Mouse (Mus musculus): ENCODE measurements at regions not wholly inside any gene's neighbourhood (a gene's known extent, or its start where the extent isn't known, plus 50 kb on each side); places are given as distances from the start of the nearest gene placed in this dataset.

DNA sequence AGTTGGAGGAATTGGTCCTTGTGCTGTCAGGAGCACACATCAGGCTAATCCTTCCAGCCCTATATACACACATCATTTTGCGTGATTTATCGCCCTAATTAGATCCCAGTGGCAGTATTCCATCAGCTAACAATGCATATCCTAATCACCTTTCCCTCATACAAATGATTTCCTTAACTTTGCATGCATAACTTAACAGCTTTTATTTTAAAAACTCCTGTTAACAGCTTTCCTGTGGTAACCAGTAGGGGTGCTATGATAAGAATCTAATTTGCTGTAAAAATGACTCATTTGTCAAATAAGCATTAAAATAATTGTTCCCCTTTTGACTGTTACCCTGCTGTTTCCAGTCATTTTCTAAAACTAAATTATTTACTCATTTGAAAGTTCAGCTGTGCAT, 401.4 kb upstream of the Meis1 start:
- TF ChIP-seq POLR2A (IDR thresholded peaks at IDR 0.05; ENCODE audit: borderline replicate concordance, control insufficient read depth, low read depth, low read length), result no peak
- TF ChIP-seq CTCF (IDR thresholded peaks at IDR 0.05; ENCODE audit: control insufficient read depth, insufficient read depth, low read length), result no peak
- no peaks in the 10 kb centered on the region for H3K4me1 ChIP-seq (ENCODE audit: control insufficient read depth, insufficient read depth, low read length)
- H3K4me3 ChIP-seq (replicated peaks; ENCODE audit: control insufficient read depth, low read depth, low read length), result no peak overlapping the region
- H3K27ac ChIP-seq (ENCODE audit: control insufficient read depth, insufficient read depth, low read depth, low read length, poor library complexity), result no peak overlapping the region
- WGBS, result 70% methylated on average over 2 of the region's 2 CpGs

DNA sequence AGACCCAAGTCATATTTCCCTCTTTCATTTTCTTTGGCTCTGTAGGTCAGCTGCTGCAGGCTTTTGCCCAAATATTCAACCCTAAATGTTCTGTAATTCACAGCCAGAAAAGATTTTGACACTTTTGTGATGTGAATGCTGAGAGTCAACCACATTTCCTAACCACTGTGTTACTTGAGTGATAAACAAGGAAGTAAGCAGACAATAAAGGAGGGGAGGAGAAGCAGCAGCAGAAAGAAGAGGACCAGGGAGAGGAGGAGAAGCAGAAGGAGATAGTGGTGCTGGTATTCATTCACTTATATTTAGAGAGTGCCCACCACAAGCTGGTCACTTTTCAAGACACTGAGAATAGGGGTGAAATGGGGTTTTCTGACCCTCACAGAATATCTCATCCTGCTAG, 404.5 kb upstream of the Meis1 start:
- no peak overlapping the region for H3K4me3 ChIP-seq (replicated peaks; ENCODE audit: control insufficient read depth, low read depth, low read length)
- TF ChIP-seq CTCF (IDR thresholded peaks at IDR 0.05; ENCODE audit: control insufficient read depth, insufficient read depth, low read length), result no peak
- no peak for TF ChIP-seq POLR2A (IDR thresholded peaks at IDR 0.05; ENCODE audit: borderline replicate concordance, control insufficient read depth, low read depth, low read length)
- no peak overlapping the region for H3K27ac ChIP-seq (ENCODE audit: control insufficient read depth, insufficient read depth, low read depth, low read length, poor library complexity)
- no peaks in the 10 kb centered on the region for H3K4me1 ChIP-seq (ENCODE audit: control insufficient read depth, insufficient read depth, low read length)

DNA sequence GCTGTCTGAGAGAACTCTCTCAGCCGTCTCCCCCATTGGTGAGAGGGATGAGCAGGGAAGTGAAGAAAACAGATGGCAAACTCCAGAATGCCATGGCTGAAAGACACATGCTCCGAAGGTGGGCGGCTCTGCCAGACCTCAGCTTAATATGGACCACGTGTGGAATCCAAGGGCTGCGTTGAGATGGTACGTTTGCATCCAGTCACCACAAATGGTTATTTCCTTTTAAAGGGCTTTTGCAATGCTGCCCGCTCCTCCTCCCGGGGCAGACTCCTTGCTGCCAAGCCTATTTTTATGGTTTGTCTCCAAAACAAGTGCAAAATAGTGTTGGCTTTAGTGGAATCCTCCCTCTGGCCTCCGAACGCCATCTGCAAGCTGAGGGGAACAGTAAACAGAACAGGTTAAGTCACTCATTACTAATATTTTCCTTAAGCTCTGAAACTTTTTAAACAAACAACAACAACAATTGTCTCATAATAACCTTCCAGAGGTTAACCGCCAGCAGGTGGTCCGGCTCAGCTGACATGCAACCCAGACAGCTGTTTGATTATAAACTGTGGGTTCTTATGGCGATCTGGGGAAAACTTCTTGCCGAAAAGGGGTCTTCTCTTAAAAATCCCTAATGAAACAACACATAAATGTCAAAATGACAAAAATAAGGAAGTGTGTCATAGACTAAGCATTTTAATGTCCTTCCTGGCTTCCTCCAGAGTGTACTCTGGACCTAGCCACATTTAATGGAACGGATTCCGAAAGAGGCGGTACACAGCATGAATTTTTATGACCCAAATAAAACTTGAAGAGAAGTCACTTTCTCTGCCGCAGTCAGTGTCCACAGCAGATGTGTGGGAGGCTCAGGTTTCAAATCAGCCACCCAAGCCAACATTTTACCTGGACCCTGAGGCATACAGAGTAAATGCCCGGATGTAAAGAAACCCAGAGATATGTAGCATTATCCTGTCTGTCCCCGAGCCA, 405.3 kb upstream of the Meis1 start:
- TF ChIP-seq POLR2A (IDR thresholded peaks at IDR 0.05; ENCODE audit: borderline replicate concordance, control insufficient read depth, low read depth, low read length), result no peak
- no peak for TF ChIP-seq CTCF (IDR thresholded peaks at IDR 0.05; ENCODE audit: control insufficient read depth, insufficient read depth, low read length)
- WGBS, result 64% methylated on average over 20 of the region's 20 CpGs

DNA sequence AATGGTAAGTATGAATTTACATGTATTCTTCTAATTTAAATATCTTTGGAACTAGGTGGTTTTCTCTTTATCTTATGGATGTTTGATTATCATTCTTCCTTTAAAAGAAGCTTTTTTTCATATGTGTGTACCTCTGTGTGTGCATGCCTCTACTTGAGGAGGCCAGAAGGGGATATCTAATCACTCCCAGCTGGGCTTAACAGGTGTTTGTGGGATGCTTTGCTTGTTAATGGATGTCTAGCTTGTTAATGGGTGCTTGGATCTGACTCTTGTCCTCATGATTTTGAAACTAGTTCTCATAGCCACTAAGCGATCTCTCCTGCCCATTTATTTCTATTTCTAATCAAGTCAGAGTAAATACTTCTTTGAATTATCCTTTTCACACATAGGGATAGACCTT, 408.8 kb upstream of the Meis1 start:
- Histone ChIP-seq H3K27ac (ENCODE audit: control insufficient read depth, insufficient read depth, low read depth, low read length, poor library complexity) (no peak overlapping the region), H3K4me1 (ENCODE audit: control insufficient read depth, insufficient read depth, low read length) (no peaks in the 10 kb centered on the region), H3K4me3 (replicated peaks; ENCODE audit: control insufficient read depth, low read depth, low read length) (no peak overlapping the region)
- 80% methylated on average over 1 of the region's 1 CpGs for WGBS
- TF ChIP-seq POLR2A (IDR thresholded peaks at IDR 0.05; ENCODE audit: borderline replicate concordance, control insufficient read depth, low read depth, low read length) (no peak), CTCF (IDR thresholded peaks at IDR 0.05; ENCODE audit: control insufficient read depth, insufficient read depth, low read length) (no peak)

More for the DNA sequence above, 405.3 kb upstream of the Meis1 start:
- no peaks in the 10 kb centered on the region for H3K4me1 ChIP-seq (ENCODE audit: control insufficient read depth, insufficient read depth, low read length)
- H3K27ac ChIP-seq (ENCODE audit: control insufficient read depth, insufficient read depth, low read depth, low read length, poor library complexity), result no peak overlapping the region
- H3K4me3 ChIP-seq (replicated peaks; ENCODE audit: control insufficient read depth, low read depth, low read length), result no peak overlapping the region

DNA sequence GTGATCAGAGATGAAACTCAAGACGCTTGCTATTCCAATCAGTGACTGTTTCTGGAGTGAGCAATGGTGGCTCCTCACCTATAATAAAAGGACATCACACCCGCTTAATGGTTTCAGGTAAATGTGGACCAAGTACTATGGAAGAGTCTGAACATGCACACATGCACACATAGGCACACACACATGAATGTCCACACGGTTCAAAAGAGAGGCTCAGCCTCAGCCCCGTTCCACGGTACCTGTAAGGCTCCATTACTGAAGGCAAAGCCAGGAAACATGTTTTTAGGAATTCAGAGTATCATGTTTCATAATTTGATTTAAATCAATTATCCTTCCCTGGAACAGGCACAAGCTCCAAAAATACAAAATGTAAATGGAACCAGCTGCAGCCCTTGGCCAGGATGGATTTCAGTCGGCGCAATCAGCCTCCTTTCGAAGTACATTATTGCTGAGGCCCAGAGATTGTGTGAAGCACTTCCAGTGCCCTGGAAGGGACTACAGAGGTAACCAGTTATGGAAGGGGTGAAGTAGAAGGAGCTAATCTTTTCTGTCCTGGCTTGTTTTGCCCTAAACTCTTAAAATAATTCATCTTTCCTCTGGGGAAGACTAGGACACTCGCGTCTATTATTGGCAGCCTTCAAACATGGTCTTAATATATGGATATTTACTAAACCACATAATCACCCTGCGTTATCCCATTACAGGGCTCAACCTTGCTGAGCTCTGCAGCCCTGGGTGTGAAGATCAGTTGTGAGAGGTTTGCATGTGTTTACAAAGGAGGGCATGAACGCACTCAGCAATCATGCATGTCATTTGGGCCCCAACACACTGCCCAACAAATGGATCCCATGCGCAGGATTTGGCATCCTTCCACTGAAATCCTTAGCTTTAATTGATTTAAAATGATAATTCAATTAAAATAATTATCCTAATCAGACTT, 415.2 kb upstream of the Meis1 start:
- H3K4me3 ChIP-seq (replicated peaks; ENCODE audit: control insufficient read depth, low read depth, low read length), result no peak overlapping the region
- no peak overlapping the region for H3K27ac ChIP-seq (ENCODE audit: control insufficient read depth, insufficient read depth, low read depth, low read length, poor library complexity)
- 87% methylated on average over 13 of the region's 13 CpGs for WGBS
- no peak for TF ChIP-seq CTCF (IDR thresholded peaks at IDR 0.05; ENCODE audit: control insufficient read depth, insufficient read depth, low read length)
- no peak for TF ChIP-seq POLR2A (IDR thresholded peaks at IDR 0.05; ENCODE audit: borderline replicate concordance, control insufficient read depth, low read depth, low read length)
- no peaks in the 10 kb centered on the region for H3K4me1 ChIP-seq (ENCODE audit: control insufficient read depth, insufficient read depth, low read length)

DNA sequence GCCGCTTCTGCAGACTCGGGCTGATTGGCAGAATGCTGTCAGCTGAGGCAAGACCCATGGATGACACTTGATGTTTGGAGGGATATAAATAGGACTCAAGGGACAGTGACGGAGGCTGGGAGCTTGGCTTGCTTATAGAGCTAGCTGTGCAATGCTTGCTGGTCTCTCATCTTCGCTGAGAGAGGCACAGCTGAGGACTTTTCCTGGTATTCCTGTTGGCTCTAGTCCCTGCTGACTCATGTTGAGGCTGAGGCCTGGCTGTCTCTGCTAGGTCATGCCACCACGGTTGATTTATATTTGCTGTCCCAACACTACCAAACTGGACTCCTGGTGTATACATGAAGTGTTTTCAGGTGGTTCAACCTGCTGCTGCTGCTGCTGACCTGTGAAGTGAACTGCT, 419.6 kb upstream of the Meis1 start:
- 76% methylated on average over 5 of the region's 5 CpGs for WGBS
- TF ChIP-seq CTCF (IDR thresholded peaks at IDR 0.05; ENCODE audit: control insufficient read depth, insufficient read depth, low read length) (no peak), POLR2A (IDR thresholded peaks at IDR 0.05; ENCODE audit: borderline replicate concordance, control insufficient read depth, low read depth, low read length) (no peak)
- H3K4me3 ChIP-seq (replicated peaks; ENCODE audit: control insufficient read depth, low read depth, low read length), result no peak overlapping the region
- H3K4me1 ChIP-seq (ENCODE audit: control insufficient read depth, insufficient read depth, low read length), result no peaks in the 10 kb centered on the region
- H3K27ac ChIP-seq (ENCODE audit: control insufficient read depth, insufficient read depth, low read depth, low read length, poor library complexity), result no peak overlapping the region

DNA sequence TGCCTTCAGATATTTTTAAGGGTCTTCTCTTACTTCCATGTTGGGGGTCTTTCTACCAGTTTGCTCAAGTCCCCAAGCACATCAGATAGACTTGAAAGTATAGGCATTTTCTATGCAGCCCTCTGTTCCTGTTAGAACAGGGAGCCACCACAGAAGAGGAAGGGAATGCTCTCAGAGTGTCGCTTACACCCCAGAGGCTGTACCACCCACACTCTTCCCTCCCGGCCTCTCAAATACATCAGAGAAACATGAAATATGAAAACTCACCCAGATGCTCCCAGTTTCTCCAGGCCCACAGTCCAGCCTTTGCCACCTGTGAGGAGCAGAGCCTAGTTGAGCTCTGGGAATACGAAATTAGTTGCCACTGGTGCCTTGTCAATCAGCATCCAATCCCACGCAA, 423.2 kb upstream of the Meis1 start:
- Histone ChIP-seq H3K4me1 (ENCODE audit: control insufficient read depth, insufficient read depth, low read length) (no peaks in the 10 kb centered on the region), H3K27ac (ENCODE audit: control insufficient read depth, insufficient read depth, low read depth, low read length, poor library complexity) (no peak overlapping the region), H3K4me3 (replicated peaks; ENCODE audit: control insufficient read depth, low read depth, low read length) (no peak overlapping the region)
- no peak for TF ChIP-seq POLR2A (IDR thresholded peaks at IDR 0.05; ENCODE audit: borderline replicate concordance, control insufficient read depth, low read depth, low read length)
- TF ChIP-seq CTCF (IDR thresholded peaks at IDR 0.05; ENCODE audit: control insufficient read depth, insufficient read depth, low read length), result no peak
- WGBS, result 78% methylated on average over 4 of the region's 4 CpGs
